Mouse (Mus musculus) ES-E14 (cell line): Measurements from ENCODE around the gene Gtpbp2. TPM values are rescaled to one million over a fixed set of nuclear protein-coding genes. Genes with fewer than 3 reads are reported as not detected.
A peak's percentile ranks its signal among the peaks of the same experiment; 100 is the strongest.

Experiments used
- DNase-seq: peaks from one replicate; pipeline ENCODE4 v3.0.0-alpha.2; 2013; ENCODE audit warnings: low read depth, low spot score
- H3K27ac ChIP-seq: 2 replicates; pipeline ENCODE4 v1.5.1; 2012; ENCODE audit warnings: low read depth, mild to moderate bottlenecking, low read length, moderate library complexity, mixed read lengths; ENCODE audit not compliant: poor library complexity, insufficient read depth, severe bottlenecking
- H3K36me3 ChIP-seq: 2 replicates; pipeline ENCODE4 v1.6.1; 2012; ENCODE audit warnings: mild to moderate bottlenecking, low read length, moderate library complexity, mixed read lengths; ENCODE audit not compliant: control insufficient read depth, poor library complexity, insufficient read depth, severe bottlenecking
- H3K4me1 ChIP-seq, 2 experiments: fragments of 150-350 bp in 1 of 2; sonication (generic) in 1 of 2; 2 replicates each; pipeline ENCODE4 v1.6.1; 2012; ENCODE audit warnings: low read length in 2 of 2, mild to moderate bottlenecking in 1 of 2, mixed read lengths in 1 of 2; ENCODE audit not compliant: control insufficient read depth in 2 of 2, insufficient read depth in 2 of 2, poor library complexity in 1 of 2
- H3K4me3 ChIP-seq, 2 experiments: fragments of 150-350 bp in 1 of 2; sonication (generic) in 1 of 2; 2 replicates each; pipeline ENCODE4 v1.5.1; 2012; ENCODE audit warnings: low read length in 2 of 2, low read depth in 1 of 2, mild to moderate bottlenecking in 1 of 2, mixed read lengths in 1 of 2; ENCODE audit not compliant: insufficient read depth in 1 of 2, poor library complexity in 1 of 2, severe bottlenecking in 1 of 2
- H3K9ac ChIP-seq: 2 replicates; pipeline ENCODE4 v1.6.1; 2012; ENCODE audit warnings: low read depth, mild to moderate bottlenecking, low read length, mixed read lengths; ENCODE audit not compliant: poor library complexity, insufficient read depth, severe bottlenecking
- H3K9me3 ChIP-seq: fragments of 150-350 bp; sonication (generic); 2 replicates; pipeline ENCODE4 v1.6.1; 2012; ENCODE audit warnings: low read depth, mild to moderate bottlenecking, low read length; ENCODE audit not compliant: control insufficient read depth, insufficient read depth
- CHD2 ChIP-seq: IDR thresholded peaks from 2 replicates; pipeline ENCODE4 v1.6.1; 2014; ENCODE audit warnings: mild to moderate bottlenecking, low read depth, low read length, inconsistent platforms
- HCFC1 ChIP-seq: IDR thresholded peaks from 2 replicates; pipeline ENCODE4 v1.6.1; 2012; ENCODE audit warnings: low read length, inconsistent platforms, borderline replicate concordance; ENCODE audit not compliant: insufficient read depth
- MAFK ChIP-seq: IDR thresholded peaks from 2 replicates; pipeline ENCODE4 v1.6.1; 2014; ENCODE audit warnings: mild to moderate bottlenecking, low read depth, low read length, inconsistent platforms; ENCODE audit not compliant: insufficient read depth
- ZC3H11A ChIP-seq: IDR thresholded peaks from 2 replicates; pipeline ENCODE4 v1.6.1; 2012; ENCODE audit warnings: low read depth, mild to moderate bottlenecking, inconsistent platforms, low read length, borderline replicate concordance
- ZNF384 ChIP-seq: IDR thresholded peaks from 2 replicates; pipeline ENCODE4 v1.6.1; 2012; ENCODE audit warnings: low read depth, low read length, inconsistent platforms
- in situ Hi-C, 2 experiments: fragments of 600-800 bp; cut with MboI; formaldehyde crosslinking; loops; one replicate each; pipeline ENCODE4 v1.15.1; 2025; ENCODE audit warnings: low sequenced_read_pairs in 2 of 2, inconsistent platforms in 1 of 2; ENCODE audit not compliant: unreplicated experiment in 2 of 2
- total RNA-seq: library from RNA; depleted of rRNA; stranded (reverse); fragments of 300-350 nt; gene quantifications from 2 replicates; pipeline ENCODE4 v1.2.3, GENCODE M21; 2012

Gtpbp2 gene
- total RNA-seq, 1 experiment = 33.4 TPM

- Histone ChIP-seq H3K4me3 (no peak overlapping the region), H3K4me1 (peaks cover 0 to 8% of the 10 kb centered on the region in 2 experiments; a peak in 1 of 4 replicates), H3K9ac (no peak overlapping the region), H3K9me3 (no peaks in the 10 kb centered on the region), H3K27ac (no peak overlapping the region), H3K36me3 (peaks cover 40% of the 10 kb centered on the region)
- no peak for DNase-seq
- in situ Hi-C loops = no loop called here
- TF ChIP-seq MAFK (no peak), CHD2 (no peak), ZNF384 (no peak), ZC3H11A (no peak), HCFC1 (no peak)
These were observed 30.9 kb upstream of the Gtpbp2 start for GRCm38 (mm10) chr17:46129741-46130498.

DNA sequence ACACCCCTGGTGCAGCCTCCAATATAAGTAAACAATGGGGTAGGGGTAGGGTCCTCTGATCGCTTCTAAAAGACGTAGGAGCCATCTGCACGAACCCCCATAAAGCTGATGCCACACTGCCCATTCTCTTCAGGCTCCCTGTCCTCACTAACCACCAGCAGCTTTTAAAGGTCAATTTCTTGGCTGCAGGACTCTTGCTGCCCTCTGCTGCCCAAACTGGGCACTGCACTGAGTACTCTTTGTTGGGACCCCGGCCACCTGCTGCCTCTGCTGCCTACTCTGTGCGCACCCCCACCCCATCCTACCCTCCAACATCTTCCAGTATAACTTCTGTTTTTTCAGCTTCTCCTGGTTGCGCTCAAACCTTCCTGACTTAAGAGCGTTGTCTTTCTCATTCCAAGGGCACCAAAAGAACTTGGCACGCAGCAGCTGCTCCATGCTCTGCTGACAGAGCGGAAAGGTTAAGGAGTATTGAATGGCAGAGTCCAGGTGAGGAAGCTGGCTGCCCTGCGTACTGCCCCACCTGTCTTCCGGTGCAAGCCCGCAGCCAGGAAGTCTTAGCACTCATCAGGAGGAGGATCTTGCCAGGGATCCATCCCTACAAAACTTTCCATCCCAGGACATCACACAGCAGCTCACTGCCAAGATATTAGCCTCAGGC lies 28.6 kb upstream of the Gtpbp2 start:
- no peak overlapping the region for H3K4me3 ChIP-seq
- in situ Hi-C loops = no loop called here
- TF ChIP-seq MAFK = no peak
- TF ChIP-seq ZNF384 = no peak
- TF ChIP-seq ZC3H11A = peak; percentile 62; the same call in 1 of the 2 replicates

GRCm38 (mm10) chr17:46132862-46133261 lies 28.0 kb upstream of the Gtpbp2 start:
- no peak for DNase-seq
- Histone ChIP-seq H3K4me1 (peaks cover 0 to 7% of the 10 kb centered on the region in 2 experiments; a peak in 1 of 4 replicates), H3K27ac (no peak overlapping the region), H3K36me3 (peaks cover 12% of the 10 kb centered on the region), H3K9ac (no peak overlapping the region), H3K9me3 (no peaks in the 10 kb centered on the region), H3K4me3 (no peak overlapping the region)
- in situ Hi-C loops = no loop called here
- TF ChIP-seq CHD2 = no peak
- no peak for TF ChIP-seq MAFK
- TF ChIP-seq HCFC1 = no peak
- TF ChIP-seq ZNF384 = no peak
- TF ChIP-seq ZC3H11A = no peak

More for the DNA sequence above, 28.6 kb upstream of the Gtpbp2 start:
- H3K27ac ChIP-seq = no peak overlapping the region
- H3K9ac ChIP-seq = no peak overlapping the region
- H3K36me3 ChIP-seq = peaks cover 17% of the 10 kb centered on the region
- H3K9me3 ChIP-seq = no peaks in the 10 kb centered on the region
- peaks cover 0 to 8% of the 10 kb centered on the region in 2 experiments; a peak in 1 of 4 replicates for H3K4me1 ChIP-seq
- DNase-seq = peak; percentile 51

GRCm38 (mm10) chr17:46138563-46139236 lies 22.1 kb upstream of the Gtpbp2 start:
- DNase-seq = no peak
- in situ Hi-C loops = no loop called here
- H3K9ac ChIP-seq = no peak overlapping the region
- H3K36me3 ChIP-seq = no peaks in the 10 kb centered on the region
- peaks cover 0 to 1% of the 10 kb centered on the region in 2 experiments; a peak in 1 of 4 replicates for H3K4me1 ChIP-seq
- H3K27ac ChIP-seq = no peak overlapping the region
- no peaks in the 10 kb centered on the region for H3K9me3 ChIP-seq
- H3K4me3 ChIP-seq = no peak overlapping the region
- TF ChIP-seq HCFC1 = no peak
- TF ChIP-seq ZNF384 = no peak
- TF ChIP-seq CHD2 = no peak
- no peak for TF ChIP-seq MAFK
- TF ChIP-seq ZC3H11A = no peak
